Mouse (Mus musculus) cerebellum, adult 11 months (tissue): ENCODE results near the gene Chpf.

Source experiments
- DNase-seq: peaks from one replicate; pipeline ENCODE4 v3.0.0; 2022

Chpf gene

GRCm38 (mm10) chr1:75457710-75458024 is 21.4 kb downstream of the Chpf start:
- DNase-seq: no peak

- DNase-seq: no peak
Measured at GRCm38 (mm10) chr1:75456746-75457564, 22.2 kb downstream of the Chpf start.

GRCm38 (mm10) chr1:75455948-75456347 is 23.2 kb downstream of the Chpf start:
- no peak for DNase-seq

GRCm38 (mm10) chr1:75455433-75455832 is 23.7 kb downstream of the Chpf start:
- no peak for DNase-seq

GRCm38 (mm10) chr1:75451900-75452299 is 27.2 kb downstream of the Chpf start:
- no peak for DNase-seq

- DNase-seq: no peak
Measured at GRCm38 (mm10) chr1:75450314-75451005, 28.6 kb downstream of the Chpf start, which contains the start of gene Asic4. Asic4 (plus strand) TSS chr1:75450436.

GRCm38 (mm10) chr1:75449377-75450135 is 29.6 kb downstream of the Chpf start:
- DNase-seq: no peak

- DNase-seq: no peak
Measured at GRCm38 (mm10) chr1:75448937-75449336, 30.2 kb downstream of the Chpf start.

- DNase-seq: no peak
Measured at GRCm38 (mm10) chr1:75448052-75448431, 31.1 kb downstream of the Chpf start.

GRCm38 (mm10) chr1:75447265-75448051 is 31.6 kb downstream of the Chpf start:
- DNase-seq: no peak

GRCm38 (mm10) chr1:75446656-75447055 is 32.5 kb downstream of the Chpf start:
- peak; percentile 41 for DNase-seq

- DNase-seq: peak; percentile 86
Measured at GRCm38 (mm10) chr1:75445751-75446611, 33.1 kb downstream of the Chpf start.

GRCm38 (mm10) chr1:75445141-75445701 is 33.9 kb downstream of the Chpf start:
- peak; percentile 56 for DNase-seq

- DNase-seq: peak; percentile 37
Measured at GRCm38 (mm10) chr1:75444208-75444607, 34.9 kb downstream of the Chpf start.

- peak; percentile 71 for DNase-seq
Measured at GRCm38 (mm10) chr1:75443247-75444024, 35.7 kb downstream of the Chpf start.

GRCm38 (mm10) chr1:75442811-75443210 is 36.3 kb downstream of the Chpf start:
- peak; percentile 88 for DNase-seq

- peak; percentile 70 for DNase-seq
Measured at GRCm38 (mm10) chr1:75442171-75442570, 36.9 kb downstream of the Chpf start.

- DNase-seq: peak; percentile 52
Measured at GRCm38 (mm10) chr1:75441471-75441996, 37.6 kb downstream of the Chpf start.

GRCm38 (mm10) chr1:75440661-75441060 is 38.4 kb downstream of the Chpf start:
- peak; percentile 59 for DNase-seq

GRCm38 (mm10) chr1:75438782-75439181 is 40.3 kb downstream of the Chpf start:
- DNase-seq: peak; percentile 29
